Mouse (Mus musculus) midbrain, embryonic 15.5 days (tissue): ENCODE data around the gene Cecr2. TPM values are rescaled to one million over a fixed set of nuclear protein-coding genes. Genes with fewer than 3 reads are reported as not detected.

Source experiments
- ATAC-seq: fragments of 200-750 bp; cut with Nextera tagmentation; replicated peaks from 2 replicates; pipeline ENCODE4 v1.8.0; 2017; ENCODE audit warnings: moderate TSS enrichment
- H3K27ac ChIP-seq: fragments of 300-500 bp; sonication (generic); 2 replicates; pipeline ENCODE4 v1.5.1; 2015; ENCODE audit warnings: mild to moderate bottlenecking, inconsistent platforms
- H3K27me3 ChIP-seq: fragments of 300-500 bp; sonication (generic); replicated peaks from 2 replicates; pipeline ENCODE4 v1.6.1; 2015; ENCODE audit warnings: inconsistent platforms
- H3K36me3 ChIP-seq: fragments of 300-500 bp; sonication (generic); replicated peaks from 2 replicates; pipeline ENCODE4 v1.6.1; 2015; ENCODE audit warnings: inconsistent platforms
- H3K4me1 ChIP-seq: fragments of 300-500 bp; sonication (generic); 2 replicates; pipeline ENCODE4 v1.6.1; 2015; ENCODE audit warnings: inconsistent platforms
- H3K4me2 ChIP-seq: fragments of 300-500 bp; sonication (generic); 2 replicates; pipeline ENCODE4 v1.6.1; 2015; ENCODE audit warnings: inconsistent platforms, mild to moderate bottlenecking, moderate library complexity
- H3K4me3 ChIP-seq: fragments of 300-500 bp; sonication (generic); 2 replicates; pipeline ENCODE4 v1.5.1; 2015; ENCODE audit warnings: mild to moderate bottlenecking, inconsistent platforms
- H3K9ac ChIP-seq: fragments of 300-500 bp; sonication (generic); 2 replicates; pipeline ENCODE4 v1.6.1; 2015; ENCODE audit warnings: mild to moderate bottlenecking, inconsistent platforms
- H3K9me3 ChIP-seq: fragments of 300-500 bp; sonication (generic); 2 replicates; pipeline ENCODE4 v1.6.1; 2016; ENCODE audit warnings: inconsistent platforms
- WGBS: fragments of 180-500 bp; shearing (Covaris S2); methylation state at CpG from one replicate; pipeline ENCODE4 v1.1.7; 2015; ENCODE audit warnings: mixed read lengths; 5-methylcytosine and 5-hydroxymethylcytosine counted together
- polyA plus RNA-seq: library from polyadenylated mRNA; unstranded; fragments of >200 nt; fragmentation: Nextera tagmentation; extraction: Ambion mirVana; gene quantifications from 2 replicates; pipeline ENCODE4 v1.2.1, GENCODE M21; 2015

The Cecr2 gene
- 2.2 and 2.7 TPM in 2 replicates for polyA plus RNA-seq

GRCm38 (mm10) chr6:120665816-120666760, at the start of gene Cecr2:
Gene Cecr2, plus strand, starts transcription at chr6:120666369.
- ATAC-seq: peak; percentile 90
- peak within 1 kb of the TSS; percentile 79 for H3K9ac ChIP-seq
- peaks cover 14% of the 10 kb centered on the region for H3K4me1 ChIP-seq
- H3K9me3 ChIP-seq: no peaks in the 10 kb centered on the region
- under 1% methylated on average over 119 of the region's 127 CpGs for WGBS
- peak within 1 kb of the TSS; percentile 95 for H3K4me3 ChIP-seq
- peak within 1 kb of the TSS; percentile 93 for H3K27ac ChIP-seq
- H3K36me3 ChIP-seq: no peaks in the 10 kb centered on the region
- H3K27me3 ChIP-seq: peaks cover 3% of the 10 kb centered on the region; the same call in 1 of the 2 replicates
- peak within 1 kb of the TSS; percentile 99 for H3K4me2 ChIP-seq

- WGBS: 83% methylated on average over 5 of the region's 5 CpGs
- Histone ChIP-seq H3K27me3 (no peaks in the 10 kb centered on the region), H3K36me3 (no peaks in the 10 kb centered on the region), H3K4me3 (no peak overlapping the region), H3K4me2 (no peak overlapping the region), H3K27ac (no peak overlapping the region), H3K9me3 (no peaks in the 10 kb centered on the region), H3K4me1 (no peaks in the 10 kb centered on the region), H3K9ac (no peak overlapping the region)
- ATAC-seq: no peak
Measured at GRCm38 (mm10) chr6:120617586-120617985, 48.6 kb upstream of the Cecr2 start.

GRCm38 (mm10) chr6:120618518-120619402, 47.4 kb upstream of the Cecr2 start:
- H3K4me2 ChIP-seq: no peak overlapping the region
- no peaks in the 10 kb centered on the region for H3K4me1 ChIP-seq
- H3K9ac ChIP-seq: no peak overlapping the region
- H3K36me3 ChIP-seq: no peaks in the 10 kb centered on the region
- no peaks in the 10 kb centered on the region for H3K9me3 ChIP-seq
- no peaks in the 10 kb centered on the region for H3K27me3 ChIP-seq
- H3K4me3 ChIP-seq: no peak overlapping the region
- 66% methylated on average over 4 of the region's 4 CpGs for WGBS
- no peak overlapping the region for H3K27ac ChIP-seq
- ATAC-seq: no peak

- H3K4me3 ChIP-seq: no peak overlapping the region
- no peaks in the 10 kb centered on the region for H3K27me3 ChIP-seq
- H3K4me1 ChIP-seq: no peaks in the 10 kb centered on the region
- no peaks in the 10 kb centered on the region for H3K36me3 ChIP-seq
- no peak overlapping the region for H3K9ac ChIP-seq
- H3K9me3 ChIP-seq: no peaks in the 10 kb centered on the region
- H3K4me2 ChIP-seq: no peak overlapping the region
- ATAC-seq: no peak
- H3K27ac ChIP-seq: no peak overlapping the region
- WGBS: 82% methylated on average over 3 of the region's 3 CpGs
Measured at GRCm38 (mm10) chr6:120620193-120620592, 46.0 kb upstream of the Cecr2 start.

GRCm38 (mm10) chr6:120625081-120625480, 41.1 kb upstream of the Cecr2 start:
- Histone ChIP-seq H3K4me2 (no peak overlapping the region), H3K27me3 (no peaks in the 10 kb centered on the region), H3K4me1 (no peaks in the 10 kb centered on the region), H3K9me3 (no peaks in the 10 kb centered on the region), H3K9ac (no peak overlapping the region), H3K4me3 (no peak overlapping the region), H3K27ac (no peak overlapping the region), H3K36me3 (no peaks in the 10 kb centered on the region)
- ATAC-seq: no peak
- 58% methylated on average over 8 of the region's 8 CpGs for WGBS

GRCm38 (mm10) chr6:120627096-120627495, 39.1 kb upstream of the Cecr2 start:
- no peak overlapping the region for H3K27ac ChIP-seq
- H3K36me3 ChIP-seq: no peaks in the 10 kb centered on the region
- no peaks in the 10 kb centered on the region for H3K9me3 ChIP-seq
- WGBS: 54% methylated on average over 2 of the region's 2 CpGs
- no peak overlapping the region for H3K4me2 ChIP-seq
- H3K27me3 ChIP-seq: no peaks in the 10 kb centered on the region
- no peaks in the 10 kb centered on the region for H3K4me1 ChIP-seq
- ATAC-seq: no peak
- no peak overlapping the region for H3K4me3 ChIP-seq
- H3K9ac ChIP-seq: no peak overlapping the region

- Histone ChIP-seq H3K4me2 (no peak overlapping the region), H3K36me3 (no peaks in the 10 kb centered on the region), H3K4me1 (no peaks in the 10 kb centered on the region), H3K9me3 (no peaks in the 10 kb centered on the region), H3K27ac (no peak overlapping the region), H3K27me3 (no peaks in the 10 kb centered on the region), H3K9ac (no peak overlapping the region), H3K4me3 (no peak overlapping the region)
- 74% methylated on average over 2 of the region's 2 CpGs for WGBS
- ATAC-seq: no peak
Measured at GRCm38 (mm10) chr6:120628963-120629362, 37.2 kb upstream of the Cecr2 start.

GRCm38 (mm10) chr6:120635391-120636028, 30.7 kb upstream of the Cecr2 start:
- no peaks in the 10 kb centered on the region for H3K36me3 ChIP-seq
- H3K9ac ChIP-seq: no peak overlapping the region
- ATAC-seq: no peak
- no peak overlapping the region for H3K27ac ChIP-seq
- no peak overlapping the region for H3K4me2 ChIP-seq
- no peak overlapping the region for H3K4me3 ChIP-seq
- 87% methylated on average over 8 of the region's 8 CpGs for WGBS
- no peaks in the 10 kb centered on the region for H3K27me3 ChIP-seq
- no peaks in the 10 kb centered on the region for H3K4me1 ChIP-seq
- no peaks in the 10 kb centered on the region for H3K9me3 ChIP-seq

- Histone ChIP-seq H3K9me3 (no peaks in the 10 kb centered on the region), H3K27me3 (no peaks in the 10 kb centered on the region), H3K9ac (no peak overlapping the region), H3K4me1 (no peaks in the 10 kb centered on the region), H3K36me3 (no peaks in the 10 kb centered on the region), H3K4me2 (no peak overlapping the region), H3K4me3 (no peak overlapping the region), H3K27ac (no peak overlapping the region)
- ATAC-seq: no peak
- WGBS: 34% methylated on average over 4 of the region's 4 CpGs
Measured at GRCm38 (mm10) chr6:120639547-120639946, 26.6 kb upstream of the Cecr2 start.

- WGBS: 89% methylated on average over 11 of the region's 11 CpGs
- Histone ChIP-seq H3K9ac (no peak overlapping the region), H3K27ac (no peak overlapping the region), H3K27me3 (no peaks in the 10 kb centered on the region), H3K4me1 (no peaks in the 10 kb centered on the region), H3K36me3 (no peaks in the 10 kb centered on the region), H3K9me3 (no peaks in the 10 kb centered on the region), H3K4me2 (no peak overlapping the region), H3K4me3 (no peak overlapping the region)
- ATAC-seq: no peak
Measured at GRCm38 (mm10) chr6:120641866-120642378, 24.2 kb upstream of the Cecr2 start.

- 49% methylated on average over 7 of the region's 7 CpGs for WGBS
- Histone ChIP-seq H3K4me2 (no peak overlapping the region), H3K27me3 (no peaks in the 10 kb centered on the region), H3K27ac (no peak overlapping the region), H3K4me1 (no peaks in the 10 kb centered on the region), H3K9ac (no peak overlapping the region), H3K9me3 (no peaks in the 10 kb centered on the region), H3K36me3 (no peaks in the 10 kb centered on the region), H3K4me3 (no peak overlapping the region)
- ATAC-seq: no peak
Measured at GRCm38 (mm10) chr6:120643776-120644175, 22.4 kb upstream of the Cecr2 start.
